Mouse (Mus musculus): ENCODE measurements around the gene Tgfb3. TPM values are rescaled to one million over a fixed set of nuclear protein-coding genes. Genes with fewer than 3 reads are reported as not detected.

The Tgfb3 gene
- polyA plus RNA-seq (2014; fragmentation: Illumina TruSeq; extraction: RNeasy Lipid Tissue Mini Kit (QIAGEN cat#74804); ENCODE audit: insufficient read depth, low read depth, low replicate concordance): 17.5 TPM

GRCm38 (mm10) chr12:86078553-86079201, at the start of gene Tgfb3:
TSS of gene Tgfb3 (minus strand) at chr12:86079041.

GRCm38 (mm10) chr12:86082481-86083012, 3.7 kb upstream of the Tgfb3 start, which contains the start of gene Ift43:
TSS of gene Ift43 (plus strand) at chr12:86082541.

Other genes with a start within 250 kb of the Tgfb3 start
- 81.9 TPM for gene Ift43, start 3.5 kb upstream of the Tgfb3 start, polyA plus RNA-seq (2014; fragmentation: Illumina TruSeq; extraction: RNeasy Lipid Tissue Mini Kit (QIAGEN cat#74804); ENCODE audit: insufficient read depth, low read depth, low replicate concordance)
- 6.0 TPM for gene Gpatch2l, start 162.8 kb upstream of the Tgfb3 start, polyA plus RNA-seq (2014; fragmentation: Illumina TruSeq; extraction: RNeasy Lipid Tissue Mini Kit (QIAGEN cat#74804); ENCODE audit: insufficient read depth, low read depth, low replicate concordance)